Mouse (Mus musculus): ENCODE measurements around the gene Togaram1.

GRCm38 (mm10) chr12:65036892-65037545, 71.4 kb downstream of the Togaram1 start:
- TF ChIP-seq CTCF (IDR thresholded peaks at IDR 0.05; ENCODE audit: borderline replicate concordance, control insufficient read depth, extremely low read depth, insufficient read depth, low read length, poor library complexity) (no peak), POLR2A (IDR thresholded peaks at IDR 0.05; ENCODE audit: control insufficient read depth, extremely low read depth, insufficient read depth, low read length, poor library complexity) (no peak)

Measured in thymus, adult 2 months (tissue).